Mouse (Mus musculus) liver, adult 2 months (tissue): ENCODE measurements around the gene Chek1. TPM values are rescaled to one million over a fixed set of nuclear protein-coding genes. Genes with fewer than 3 reads are reported as not detected.

ENCODE experiments used
- DNase-seq: peaks from one replicate; pipeline ENCODE4 v3.0.0-alpha.2; 2011; ENCODE audit warnings: low read depth, low spot score; ENCODE audit errors: extremely low read depth
- H3K27ac ChIP-seq: fragments of 200-500 bp; replicated peaks from 2 replicates; pipeline ENCODE4 v1.5.1; 2012; ENCODE audit warnings: low read depth, mild to moderate bottlenecking, control low read depth, inconsistent platforms, low read length; ENCODE audit not compliant: insufficient read depth
- H3K27me3 ChIP-seq: fragments of 200-500 bp; 2 replicates; pipeline ENCODE4 v1.6.1; 2012; ENCODE audit warnings: mild to moderate bottlenecking, moderate library complexity, low read length, inconsistent platforms; ENCODE audit not compliant: control insufficient read depth, insufficient read depth
- H3K36me3 ChIP-seq: fragments of 200-500 bp; 2 replicates; pipeline ENCODE4 v1.6.1; 2012; ENCODE audit warnings: low read length, inconsistent platforms; ENCODE audit not compliant: control insufficient read depth, insufficient read depth
- H3K4me1 ChIP-seq: fragments of 200-500 bp; 2 replicates; pipeline ENCODE4 v1.6.1; 2011; ENCODE audit warnings: low read length; ENCODE audit not compliant: control insufficient read depth, insufficient read depth
- H3K4me3 ChIP-seq: fragments of 200-500 bp; 2 replicates; pipeline ENCODE4 v1.5.1; 2011; ENCODE audit warnings: low read depth, mild to moderate bottlenecking, control low read depth, low read length, moderate library complexity; ENCODE audit not compliant: insufficient read depth
- H3K79me2 ChIP-seq: fragments of 200-500 bp; 2 replicates; pipeline ENCODE4 v1.6.1; 2012; ENCODE audit warnings: inconsistent platforms, mild to moderate bottlenecking, low read length, moderate library complexity; ENCODE audit not compliant: control insufficient read depth, insufficient read depth
- H3K9ac ChIP-seq: fragments of 200-500 bp; 2 replicates; pipeline ENCODE4 v1.6.1; 2012; ENCODE audit warnings: low read depth, mild to moderate bottlenecking, control low read depth, inconsistent platforms, low read length
- CTCF ChIP-seq: fragments of 200-500 bp; IDR thresholded peaks from 2 replicates; pipeline ENCODE4 v1.5.1; 2011; ENCODE audit warnings: low read depth, low read length, control low read depth
- POLR2A ChIP-seq: fragments of 200-500 bp; IDR thresholded peaks from 2 replicates; pipeline ENCODE4 v1.6.1; 2011; ENCODE audit warnings: low read length, control low read depth; ENCODE audit not compliant: insufficient read depth; ENCODE audit errors: extremely low read depth
- WGBS: fragments of 180-500 bp; shearing (Covaris S2); methylation state at CpG from one replicate; pipeline ENCODE4 v1.1.7; 2018; 5-methylcytosine and 5-hydroxymethylcytosine counted together
- polyA plus RNA-seq: library from polyadenylated mRNA; depleted of rRNA; stranded (reverse); fragments of >200 nt; gene quantifications from 2 replicates; pipeline ENCODE4 v1.2.3, GENCODE M21; 2012; rRNA removed
- total RNA-seq: library from RNA; depleted of rRNA; stranded (reverse); fragments of >200 nt; gene quantifications from 2 replicates; pipeline ENCODE4 v1.2.3, GENCODE M21; 2014; rRNA removed

Chek1 gene
- total RNA-seq (0.55 and 1.4 TPM in 2 replicates), polyA plus RNA-seq (0.11 and 0.16 TPM in 2 replicates)

GRCm38 (mm10) chr9:36727034-36727755 is at the start of gene Chek1:
Gene Chek1, minus strand, starts transcription at chr9:36727065.
- H3K79me2 ChIP-seq = no peaks in the 10 kb centered on the region
- TF ChIP-seq CTCF = no peak
- no peak for TF ChIP-seq POLR2A
- peaks cover 2% of the 10 kb centered on the region for H3K4me1 ChIP-seq
- WGBS = 2% methylated on average over 12 of the region's 12 CpGs
- peak within 1 kb of the TSS; percentile 34; the same call in 1 of the 2 replicates for H3K27ac ChIP-seq
- no peaks in the 10 kb centered on the region for H3K27me3 ChIP-seq
- peak within 1 kb of the TSS; percentile 55 for H3K4me3 ChIP-seq
- peak; percentile 17 for DNase-seq
- H3K36me3 ChIP-seq = peaks cover 11% of the 10 kb centered on the region
- H3K9ac ChIP-seq = peak within 1 kb of the TSS; percentile 54

- no peak overlapping the region for H3K4me3 ChIP-seq
- WGBS = 79% methylated on average over 1 of the region's 1 CpGs
Measured at GRCm38 (mm10) chr9:36769048-36769413, 42.2 kb upstream of the Chek1 start.

DNA sequence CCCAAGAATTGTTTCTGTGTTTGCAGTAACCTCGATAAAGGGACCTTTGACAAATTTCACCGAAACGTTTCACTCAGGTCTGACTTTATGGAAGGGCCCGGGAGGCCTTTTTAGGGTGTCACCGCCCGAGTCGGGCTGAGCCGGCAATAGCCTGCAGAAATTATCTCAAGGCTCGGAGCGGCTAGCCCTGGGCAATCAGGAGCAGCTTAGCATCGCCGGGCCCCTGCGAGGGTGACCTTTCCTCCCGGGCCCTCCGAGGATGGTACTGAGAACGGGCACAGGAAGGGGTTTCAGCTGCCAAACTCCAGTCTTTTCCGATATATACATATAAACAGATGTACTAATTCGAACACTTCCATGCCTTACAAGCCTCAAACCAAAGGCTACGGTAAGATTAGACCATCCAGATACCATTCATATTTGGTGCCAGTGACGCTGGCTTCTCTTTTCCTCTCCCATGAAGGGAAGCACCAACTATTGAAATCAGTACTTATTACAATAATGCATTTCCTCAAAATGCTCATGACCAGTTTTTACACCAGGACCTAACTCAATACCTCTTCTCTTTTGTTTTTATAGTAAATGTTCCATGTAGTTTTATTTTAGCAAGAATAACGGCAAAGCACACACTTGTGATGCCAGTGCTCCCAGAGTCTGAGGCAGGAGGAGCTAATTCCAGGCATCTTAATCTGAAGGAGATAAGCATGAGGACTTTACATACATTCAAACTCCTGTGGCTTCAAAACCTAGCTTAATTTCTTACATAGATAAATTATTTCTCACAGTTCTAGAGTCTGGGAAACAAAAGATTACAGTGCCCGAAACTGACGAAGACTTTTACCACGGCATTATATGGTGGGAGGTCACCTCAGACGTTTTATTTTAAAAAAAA is 41.5 kb upstream of the Chek1 start:
- TF ChIP-seq CTCF (no peak), POLR2A (no peak)
- H3K36me3 ChIP-seq = peaks cover 8% of the 10 kb centered on the region; the same call in 1 of the 2 replicates
- WGBS = 10% methylated on average over 25 of the region's 25 CpGs
- no peaks in the 10 kb centered on the region for H3K27me3 ChIP-seq
- peaks cover 10% of the 10 kb centered on the region; the same call in 1 of the 2 replicates for H3K79me2 ChIP-seq
- no peaks in the 10 kb centered on the region for H3K4me1 ChIP-seq
- H3K9ac ChIP-seq = peak overlapping the region; percentile 56
- no peak for DNase-seq
- H3K27ac ChIP-seq = peak overlapping the region; percentile 68
- H3K4me3 ChIP-seq = peak overlapping the region; percentile 66

More at GRCm38 (mm10) chr9:36769048-36769413, 42.2 kb upstream of the Chek1 start:
- Histone ChIP-seq H3K27me3 (no peaks in the 10 kb centered on the region), H3K9ac (no peak overlapping the region), H3K79me2 (peaks cover 10% of the 10 kb centered on the region; the same call in 1 of the 2 replicates), H3K27ac (no peak overlapping the region; the same call in 1 of the 2 replicates), H3K4me1 (no peaks in the 10 kb centered on the region), H3K36me3 (peaks cover 4% of the 10 kb centered on the region; the same call in 1 of the 2 replicates)
- DNase-seq = no peak
- TF ChIP-seq CTCF = no peak
- no peak for TF ChIP-seq POLR2A

GRCm38 (mm10) chr9:36767203-36768143 is 40.6 kb upstream of the Chek1 start, which contains the start of gene Stt3a:
Gene Stt3a, minus strand, starts transcription at chr9:36767679.
- Histone ChIP-seq H3K36me3 (peaks cover 16% of the 10 kb centered on the region), H3K4me1 (no peaks in the 10 kb centered on the region), H3K79me2 (peaks cover 11% of the 10 kb centered on the region; the same call in 1 of the 2 replicates), H3K27me3 (no peaks in the 10 kb centered on the region), H3K4me3 (peak within 1 kb of the TSS; percentile 78), H3K27ac (peak within 1 kb of the TSS; percentile 68), H3K9ac (peak within 1 kb of the TSS; percentile 74)
- WGBS = under 1% methylated on average over 60 of the region's 60 CpGs
- DNase-seq = peak; percentile 100
- TF ChIP-seq POLR2A (peak; percentile 48), CTCF (no peak)

GRCm38 (mm10) chr9:36764378-36764777 is 37.5 kb upstream of the Chek1 start:
- no peak overlapping the region for H3K4me3 ChIP-seq
- H3K79me2 ChIP-seq = peaks cover 13% of the 10 kb centered on the region; the same call in 1 of the 2 replicates
- H3K27me3 ChIP-seq = no peaks in the 10 kb centered on the region
- no peak overlapping the region for H3K27ac ChIP-seq
- WGBS = 98% methylated on average over 1 of the region's 1 CpGs
- peaks cover 37% of the 10 kb centered on the region for H3K36me3 ChIP-seq
- no peak for TF ChIP-seq CTCF
- TF ChIP-seq POLR2A = no peak
- DNase-seq = no peak
- H3K9ac ChIP-seq = no peak overlapping the region
- no peaks in the 10 kb centered on the region for H3K4me1 ChIP-seq
